Mouse (Mus musculus) thymus, adult 2 months (tissue): ENCODE measurements at regions not wholly inside any gene's neighbourhood (a gene's known extent, or its start where the extent isn't known, plus 50 kb on each side); places are given as distances from the start of the nearest gene placed in this dataset.

ENCODE experiments used
- CTCF ChIP-seq: fragments of 200-500 bp; IDR thresholded peaks from 2 replicates; pipeline ENCODE4 v1.5.1; 2012; ENCODE audit warnings: mild to moderate bottlenecking, control low read depth, low read length, moderate library complexity, borderline replicate concordance; ENCODE audit not compliant: control insufficient read depth, poor library complexity, insufficient read depth; ENCODE audit errors: extremely low read depth
- POLR2A ChIP-seq: fragments of 200-500 bp; IDR thresholded peaks from 2 replicates; pipeline ENCODE4 v1.6.1; 2012; ENCODE audit warnings: mild to moderate bottlenecking, low read length, control low read depth, moderate library complexity; ENCODE audit not compliant: control insufficient read depth, poor library complexity, insufficient read depth; ENCODE audit errors: extremely low read depth

- TF ChIP-seq CTCF (no peak), POLR2A (no peak)
Measured at GRCm38 (mm10) chr1:7548261-7548660, 2740.6 kb downstream of the Gm37988 start.
